In the genomic region with DNA sequence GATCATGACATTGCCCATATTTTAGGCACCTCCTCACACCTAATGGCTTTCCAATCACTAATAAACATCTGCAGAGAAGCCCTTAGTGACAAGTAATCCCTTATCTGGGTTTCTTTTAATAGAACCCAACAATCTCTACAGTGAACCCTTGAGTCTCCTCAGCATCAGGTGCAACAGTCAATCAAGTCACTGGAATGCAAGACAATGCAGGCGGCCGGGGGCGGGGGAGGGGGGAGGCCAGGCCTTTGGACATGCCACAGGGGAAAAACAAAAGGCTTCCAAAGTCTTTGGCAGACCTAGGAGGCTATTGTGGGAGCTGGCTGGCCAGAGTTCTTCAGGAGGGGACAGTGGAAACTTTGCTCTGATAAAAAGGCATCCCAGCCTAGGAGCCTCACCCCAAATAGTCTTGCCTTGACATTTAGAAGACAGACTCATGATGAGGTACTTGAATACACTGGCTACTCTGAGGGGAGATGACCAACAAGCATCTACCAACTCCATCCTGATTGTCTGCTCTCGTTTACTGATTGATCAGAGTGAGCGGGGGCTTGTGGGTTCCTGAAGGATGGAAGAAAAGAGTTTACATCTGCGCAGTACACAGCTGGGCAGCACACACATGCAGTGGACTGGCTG, we compare ENCODE assay signal across 18 mouse cellular contexts. TPM values are rescaled to one million over a fixed set of nuclear protein-coding genes. Genes with fewer than 3 reads are reported as not detected.
A peak's percentile ranks its signal among the peaks of the same experiment; 100 is the strongest.
DNase-seq lines count a peak whose midpoint lies in the region; ATAC-seq lines count a peak whose summit lies in the region.
"Had no signal": no experiment of that assay in that cellular context is flagged by ENCODE, and none has a peak within 500 bp of the region (broad histone marks: within the 10 kb centered on the region; RNA-seq: fewer than 3 reads in every experiment).

No protein-coding gene starts in this region.

- intact Hi-C loops in heart, postnatal 36 days (cut with DNase I) = loop anchor here (5.0 to 10.0 kb wide), 2 partner anchors 45 to 568 kb away; partner anchors contain the start of gene Prox1

- DNase-seq in heart, postnatal 36 days = no peak
- DNase-seq in liver = no peak
- no peak for DNase-seq in c-Kit-positive CD71-positive TER-119-positive erythroid progenitor cells, embryonic 14.5 days (ENCODE audit: low spot score)
- DNase-seq in T-cell, adult 2 months (ENCODE audit: low spot score) = no peak
- DNase-seq: cerebellum, adult 9-10 months; embryo, embryonic 11 days; lung, postnatal 10 days; right cerebral cortex, postnatal 4 days had no signal

- peak overlapping the region; percentile 90 for H3K27ac ChIP-seq in heart, embryonic 11.5 days (ENCODE audit: low read depth, low read length)
- H3K27ac ChIP-seq in liver, embryonic 16.5 days (ENCODE audit: low read length) = 0 out of 2 replicates have a peak overlapping the region, but pooled peaks have one; percentile 25
- peak overlapping the region; percentile 96 for H3K27ac ChIP-seq in heart, embryonic 14.5 days (replicated peaks in 1 of 2; ENCODE audit: control insufficient read depth in 1 of 2, insufficient read depth in 1 of 2, low read depth in 2 of 2, low read length in 2 of 2)
- peak overlapping the region; percentile 66; the same call in 1 of the 2 replicates for H3K27ac ChIP-seq in hindbrain, embryonic 13.5 days
- H3K27ac ChIP-seq: intestine, embryonic 15.5 days; kidney, postnatal 0 days had no signal

- peaks cover 30% of the 10 kb centered on the region for H3K4me1 ChIP-seq in heart, embryonic 11.5 days (ENCODE audit: control insufficient read depth, insufficient read depth, low read length)
- no peaks in the 10 kb centered on the region; the same call in none of the 2 replicates for H3K4me1 ChIP-seq in liver, embryonic 16.5 days (ENCODE audit: control insufficient read depth, low read depth, low read length)
- H3K4me1 ChIP-seq in heart, embryonic 14.5 days (ENCODE audit: control insufficient read depth in 2 of 2, insufficient read depth in 2 of 2, low read length in 2 of 2) = peaks cover 38 to 68% of the 10 kb centered on the region in 2 experiments
- peaks cover 48% of the 10 kb centered on the region for H3K4me1 ChIP-seq in hindbrain, embryonic 13.5 days (replicated peaks)
- H3K4me1 ChIP-seq: megakaryocyte, embryonic 14.5 days had no signal

- no peaks in the 10 kb centered on the region for H3K36me3 ChIP-seq in heart, embryonic 11.5 days (ENCODE audit: control insufficient read depth, insufficient read depth, low read length)
- H3K36me3 ChIP-seq in liver, embryonic 16.5 days (ENCODE audit: control insufficient read depth, insufficient read depth) = no peaks in the 10 kb centered on the region
- peaks cover 21% of the 10 kb centered on the region for H3K36me3 ChIP-seq in heart, embryonic 14.5 days (ENCODE audit: control insufficient read depth, insufficient read depth, low read length)
- H3K36me3 ChIP-seq in hindbrain, embryonic 13.5 days = peaks cover 12% of the 10 kb centered on the region
- H3K36me3 ChIP-seq: intestine, embryonic 15.5 days had no signal

- no peaks in the 10 kb centered on the region for H3K9me3 ChIP-seq in heart, embryonic 11.5 days (replicated peaks; ENCODE audit: control insufficient read depth, low read length)
- no peaks in the 10 kb centered on the region for H3K9me3 ChIP-seq in liver, embryonic 16.5 days (replicated peaks; ENCODE audit: control insufficient read depth, low read length)
- no peaks in the 10 kb centered on the region for H3K9me3 ChIP-seq in heart, embryonic 14.5 days (ENCODE audit: control insufficient read depth, low read length)
- no peaks in the 10 kb centered on the region for H3K9me3 ChIP-seq in hindbrain, embryonic 13.5 days
- H3K9me3 ChIP-seq: intestine, embryonic 15.5 days; megakaryocyte, embryonic 14.5 days had no signal

- no peak; the same call in 1 of the 2 replicates for ATAC-seq in heart, embryonic 11.5 days (replicated peaks; ENCODE audit: insufficient number of reproducible peaks, low FRiP score, low TSS enrichment)
- ATAC-seq in liver, embryonic 16.5 days (ENCODE audit: low read depth) = no peak
- no peak for ATAC-seq in heart, embryonic 14.5 days (ENCODE audit: insufficient number of reproducible peaks, insufficient read depth, low FRiP score, low read depth)
- ATAC-seq in hindbrain, embryonic 13.5 days (ENCODE audit: low FRiP score) = peak; percentile 43
- ATAC-seq: activated CD4-positive, CD25-positive, alpha-beta regulatory T cell, adult 4 months; forebrain, embryonic 14.5 days; intestine, embryonic 15.5 days had no signal

- WGBS in heart, embryonic 11.5 days (ENCODE audit: insufficient replicate concordance) = 39% methylated on average over 6 of the region's 6 CpGs
- 67% methylated on average over 6 of the region's 6 CpGs for WGBS in liver, embryonic 16.5 days (ENCODE audit: insufficient replicate concordance)
- WGBS in heart, embryonic 14.5 days = 28% methylated on average over 6 of the region's 6 CpGs
- WGBS in hindbrain, embryonic 13.5 days = 26% methylated on average over 6 of the region's 6 CpGs

- H3K4me3 ChIP-seq in heart, embryonic 11.5 days (ENCODE audit: low read depth, low read length) = no peak overlapping the region
- no peak overlapping the region for H3K4me3 ChIP-seq in liver, embryonic 16.5 days (ENCODE audit: low read depth, low read length)
- no peak overlapping the region for H3K4me3 ChIP-seq in heart, embryonic 14.5 days (ENCODE audit: control insufficient read depth in 1 of 2, insufficient read depth in 1 of 2, low read depth in 1 of 2, low read length in 2 of 2)
- no peak overlapping the region for H3K4me3 ChIP-seq in hindbrain, embryonic 13.5 days
- H3K4me3 ChIP-seq: intestine, embryonic 15.5 days; megakaryocyte, embryonic 14.5 days had no signal

- no peak overlapping the region for H3K4me2 ChIP-seq in heart, embryonic 11.5 days
- H3K4me2 ChIP-seq in liver, embryonic 16.5 days (ENCODE audit: low read depth, low read length) = no peak overlapping the region
- H3K4me2 ChIP-seq in heart, embryonic 14.5 days (ENCODE audit: low read length) = peak overlapping the region; percentile 24; the same call in 1 of the 2 replicates
- H3K4me2 ChIP-seq in hindbrain, embryonic 13.5 days = no peak overlapping the region
- H3K4me2 ChIP-seq: intestine, embryonic 15.5 days; liver, embryonic 11.5 days had no signal

- H3K9ac ChIP-seq in heart, embryonic 11.5 days (ENCODE audit: low read depth, low read length) = peak overlapping the region; percentile 40; the same call in 1 of the 2 replicates
- H3K9ac ChIP-seq in liver, embryonic 16.5 days (ENCODE audit: low read depth, low read length) = no peak overlapping the region
- peak overlapping the region; percentile 68 for H3K9ac ChIP-seq in heart, embryonic 14.5 days (ENCODE audit: low read length)
- H3K9ac ChIP-seq in hindbrain, embryonic 13.5 days = no peak overlapping the region
- H3K9ac ChIP-seq: intestine, embryonic 15.5 days had no signal

- no peaks in the 10 kb centered on the region for H3K27me3 ChIP-seq in heart, embryonic 11.5 days (ENCODE audit: control insufficient read depth, insufficient read depth, low read length)
- no peaks in the 10 kb centered on the region for H3K27me3 ChIP-seq in liver, embryonic 16.5 days (ENCODE audit: control insufficient read depth, insufficient read depth, low read depth, low read length)
- no peaks in the 10 kb centered on the region for H3K27me3 ChIP-seq in heart, embryonic 14.5 days (ENCODE audit: control insufficient read depth, insufficient read depth, low read length)
- H3K27me3 ChIP-seq in hindbrain, embryonic 13.5 days = 0 out of 2 replicates have a peak, but pooled peaks cover 2% of the 10 kb centered on the region
- H3K27me3 ChIP-seq: intestine, embryonic 15.5 days; megakaryocyte, embryonic 14.5 days had no signal

RNA-seq across cellular contexts. Expression of gene Prox1, which starts 43.2 kb away (rescaled TPM):
- polyA plus RNA-seq in heart, embryonic 11.5 days (2014; fragmentation: Nextera tagmentation; extraction: Ambion mirVana) = 12.6 and 17.9 TPM in 2 replicates
- 10 to 100 TPM; 38.8 to 57.1 TPM for total RNA-seq in heart, postnatal 36 days (2021)
- polyA plus RNA-seq in liver, embryonic 16.5 days (2015; fragmentation: Nextera tagmentation; extraction: Ambion mirVana) = 6.8 and 7.6 TPM in 2 replicates
- 21.0 and 21.7 TPM in 2 replicates for polyA plus RNA-seq in heart, embryonic 14.5 days (2014; fragmentation: Nextera tagmentation; extraction: Ambion mirVana)
- 7.8 and 8.8 TPM in 2 replicates for polyA plus RNA-seq in hindbrain, embryonic 13.5 days (2015; fragmentation: Nextera tagmentation; extraction: Ambion mirVana)

Comparison
In these comparisons a context has a peak if more than half of its experiments do, and no peak if none do; other contexts are left out.
1. H3K27ac ChIP-seq: peak in every context shown above with its lines; median percentile 96 in heart, embryonic 14.5 days; 90 in heart, embryonic 11.5 days; 66 in hindbrain, embryonic 13.5 days; 25 in liver, embryonic 16.5 days.
2. H3K9ac ChIP-seq: peak in heart, embryonic 11.5 days (single experiment) and heart, embryonic 14.5 days (single experiment); none in liver, embryonic 16.5 days (single experiment) and hindbrain, embryonic 13.5 days (single experiment).